In the genomic region with DNA sequence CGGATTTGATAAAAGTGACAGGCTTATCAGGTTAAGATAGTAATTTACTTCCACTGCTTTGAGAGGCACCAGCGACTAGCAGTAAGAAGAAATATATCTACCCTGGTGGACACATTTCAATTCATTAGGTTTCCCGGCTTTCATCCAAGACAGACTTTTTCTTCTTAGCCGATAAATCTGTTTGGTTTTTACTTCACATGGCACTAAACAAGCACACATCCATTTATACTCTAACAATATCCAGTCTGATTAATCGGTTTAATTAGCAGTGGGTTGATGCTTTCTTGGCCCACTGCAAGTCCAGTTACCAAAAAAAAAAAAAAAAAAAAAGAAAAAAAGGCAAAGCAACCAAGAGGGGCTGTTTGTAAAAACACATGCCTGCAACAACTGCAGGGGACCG, we compare ENCODE assay signal across 17 mouse cellular contexts.
DNase-seq lines count a peak whose midpoint lies in the region; ATAC-seq and TF ChIP-seq lines count a peak whose summit lies in the region.
"Had no signal": no experiment of that assay in that cellular context is flagged by ENCODE, and none has a peak within 500 bp of the region (broad histone marks: within the 10 kb centered on the region; RNA-seq: fewer than 3 reads in every experiment).

No protein-coding gene starts in this region.

- no peak for ATAC-seq in forebrain, embryonic 12.5 days (ENCODE audit: low FRiP score)
- no peak for ATAC-seq in forebrain, embryonic 15.5 days (replicated peaks)
- ATAC-seq: CD4-positive, CD25-positive, alpha-beta regulatory T cell, adult 4 months; intestine, embryonic 15.5 days had no signal

- H3K4me1 ChIP-seq in forebrain, embryonic 12.5 days: peaks cover 29% of the 10 kb centered on the region
- H3K4me1 ChIP-seq in forebrain, embryonic 15.5 days: peaks cover 30% of the 10 kb centered on the region
- H3K4me1 ChIP-seq in heart, adult 2 months (ENCODE audit: control insufficient read depth, insufficient read depth, low read length): peaks cover 3% of the 10 kb centered on the region; the same call in 1 of the 2 replicates

- H3K9ac ChIP-seq in forebrain, embryonic 12.5 days: no peak overlapping the region
- H3K9ac ChIP-seq in forebrain, embryonic 15.5 days (replicated peaks): no peak overlapping the region
- H3K9ac ChIP-seq in heart, adult 2 months (ENCODE audit: low read depth, low read length): no peak overlapping the region
- H3K9ac ChIP-seq: heart, embryonic 15.5 days; hindbrain, embryonic 13.5 days; intestine, embryonic 15.5 days had no signal

- H3K27ac ChIP-seq in forebrain, embryonic 12.5 days: peak overlapping the region; percentile 31; the same call in 1 of the 2 replicates
- no peak overlapping the region for H3K27ac ChIP-seq in forebrain, embryonic 15.5 days (replicated peaks)
- H3K27ac ChIP-seq in heart, adult 2 months: peak overlapping the region; percentile 48
- H3K27ac ChIP-seq: embryonic facial prominence, embryonic 10.5 days; heart, embryonic 15.5 days; hindbrain, embryonic 13.5 days; intestine, embryonic 15.5 days had no signal

- no peak overlapping the region for H3K4me3 ChIP-seq in forebrain, embryonic 12.5 days (replicated peaks)
- H3K4me3 ChIP-seq in forebrain, embryonic 15.5 days: no peak overlapping the region
- no peak overlapping the region for H3K4me3 ChIP-seq in heart, adult 2 months
- H3K4me3 ChIP-seq: embryonic facial prominence, embryonic 10.5 days; heart, embryonic 15.5 days; hindbrain, embryonic 13.5 days; intestine, embryonic 15.5 days had no signal

- DNase-seq in heart, adult 2 months: no peak
- DNase-seq in heart, adult 18-20 months: no peak
- DNase-seq in retina, postnatal 1 day: peak; percentile 50
- DNase-seq in retina, embryonic 14.5 days (ENCODE audit: low spot score): no peak
- DNase-seq in adrenal gland, adult 18-20 months (ENCODE audit: low spot score in 2 of 2): no peak
- DNase-seq: B cell, adult 2 months; cerebellum, adult 2 months; cerebellum, postnatal 10 days had no signal

- no peak for TF ChIP-seq EP300 in heart, adult 2 months (IDR thresholded peaks at IDR 0.05; ENCODE audit: insufficient read depth, low read depth, low read length)

- intact Hi-C loops in heart, adult 2 months (cut with DNase I): loop anchor here (5.0 to 10.0 kb wide), 2 partner anchors 59 to 117 kb away; no protein-coding TSS in a partner anchor

- TF ChIP-seq CTCF in heart, adult 2 months (IDR thresholded peaks at IDR 0.05): no peak

- H3K4me2 ChIP-seq in forebrain, embryonic 12.5 days: no peak overlapping the region
- H3K4me2 ChIP-seq in forebrain, embryonic 15.5 days (replicated peaks): no peak overlapping the region
- H3K4me2 ChIP-seq: heart, embryonic 11.5 days; heart, embryonic 15.5 days; hindbrain, embryonic 13.5 days; intestine, embryonic 15.5 days had no signal

- H3K79me2 ChIP-seq in heart, adult 2 months (replicated peaks; ENCODE audit: control insufficient read depth, insufficient read depth, low read length): no peaks in the 10 kb centered on the region

- H3K9me3 ChIP-seq in forebrain, embryonic 12.5 days: no peaks in the 10 kb centered on the region
- no peaks in the 10 kb centered on the region for H3K9me3 ChIP-seq in forebrain, embryonic 15.5 days
- H3K9me3 ChIP-seq: embryonic facial prominence, embryonic 10.5 days; heart, embryonic 15.5 days; hindbrain, embryonic 13.5 days; intestine, embryonic 15.5 days had no signal

- 31% methylated on average over 6 of the region's 6 CpGs for WGBS in forebrain, embryonic 12.5 days
- WGBS in forebrain, embryonic 15.5 days: 9% methylated on average over 6 of the region's 6 CpGs
- 55% methylated on average over 6 of the region's 6 CpGs for WGBS in heart, adult 2 months

- TF ChIP-seq POLR2A in heart, adult 2 months (IDR thresholded peaks at IDR 0.05; ENCODE audit: insufficient read depth, low read depth, low read length): no peak

- H3K36me3 ChIP-seq in forebrain, embryonic 12.5 days (replicated peaks): no peaks in the 10 kb centered on the region
- no peaks in the 10 kb centered on the region for H3K36me3 ChIP-seq in forebrain, embryonic 15.5 days
- no peaks in the 10 kb centered on the region for H3K36me3 ChIP-seq in heart, adult 2 months (ENCODE audit: control insufficient read depth, insufficient read depth, low read length)
- H3K36me3 ChIP-seq: embryonic facial prominence, embryonic 10.5 days; G1E; heart, embryonic 15.5 days; hindbrain, embryonic 13.5 days; intestine, embryonic 15.5 days had no signal

- peaks cover 7% of the 10 kb centered on the region; the same call in 1 of the 2 replicates for H3K27me3 ChIP-seq in forebrain, embryonic 12.5 days
- no peaks in the 10 kb centered on the region for H3K27me3 ChIP-seq in forebrain, embryonic 15.5 days
- H3K27me3 ChIP-seq in heart, adult 2 months (ENCODE audit: control insufficient read depth, insufficient read depth, low read length): no peaks in the 10 kb centered on the region
- H3K27me3 ChIP-seq: heart, embryonic 15.5 days; intestine, embryonic 15.5 days had no signal
